Mouse (Mus musculus) right cerebral cortex, adult 18-20 months (tissue): ENCODE data around the gene Epha4.
A peak's percentile ranks its signal among the peaks of the same experiment; 100 is the strongest.

Experiments used
- DNase-seq: peaks from one replicate; pipeline ENCODE4 v3.0.0; 2022; ENCODE audit warnings: mixed read lengths

Epha4 gene

DNA sequence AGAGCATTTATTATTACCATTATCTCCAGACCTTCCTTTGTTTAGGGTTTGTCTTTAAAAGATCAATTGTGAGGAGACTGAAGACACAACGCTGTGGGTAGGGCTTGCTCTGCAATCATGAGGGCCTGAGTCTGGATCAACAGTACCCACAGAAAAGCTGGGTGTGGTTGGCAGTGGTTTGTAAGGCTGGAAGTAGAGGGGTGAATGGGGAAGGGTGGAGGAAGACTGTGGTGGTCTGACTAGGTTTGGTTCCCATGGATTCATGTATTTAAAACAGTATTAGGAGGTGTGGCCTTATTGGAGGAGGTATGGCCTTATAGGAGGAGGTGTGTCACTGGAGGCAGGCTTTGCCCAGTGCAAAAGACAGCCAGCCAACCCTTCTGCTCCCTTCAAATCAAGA, 113.4 kb downstream of the Epha4 start:
- no peak for DNase-seq

GRCm38 (mm10) chr1:77391590-77391989, 123.3 kb downstream of the Epha4 start:
- no peak for DNase-seq

DNA sequence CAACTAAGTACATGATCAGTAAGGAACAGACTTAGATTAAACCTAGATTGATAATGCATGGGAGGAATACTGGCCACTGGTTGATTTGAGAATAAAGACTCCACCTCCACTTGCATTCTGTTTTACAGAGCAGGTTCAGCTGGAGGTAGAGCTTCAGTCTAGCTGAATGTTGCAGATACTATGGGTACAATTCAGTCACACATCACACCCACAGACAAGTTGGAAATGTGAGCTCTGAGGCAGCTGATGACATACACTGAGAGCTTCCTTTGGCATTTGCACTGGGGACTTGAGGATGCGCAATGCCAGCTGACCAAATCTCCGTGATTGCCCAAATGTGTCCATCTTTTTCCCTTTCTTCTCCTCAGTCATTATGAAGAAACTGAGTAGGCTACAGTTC, 125.8 kb downstream of the Epha4 start:
- DNase-seq, result peak; percentile 30

GRCm38 (mm10) chr1:77388556-77388955, 126.3 kb downstream of the Epha4 start:
- no peak for DNase-seq

- DNase-seq, result no peak
Observed at GRCm38 (mm10) chr1:77385613-77386012, 129.3 kb downstream of the Epha4 start.

DNA sequence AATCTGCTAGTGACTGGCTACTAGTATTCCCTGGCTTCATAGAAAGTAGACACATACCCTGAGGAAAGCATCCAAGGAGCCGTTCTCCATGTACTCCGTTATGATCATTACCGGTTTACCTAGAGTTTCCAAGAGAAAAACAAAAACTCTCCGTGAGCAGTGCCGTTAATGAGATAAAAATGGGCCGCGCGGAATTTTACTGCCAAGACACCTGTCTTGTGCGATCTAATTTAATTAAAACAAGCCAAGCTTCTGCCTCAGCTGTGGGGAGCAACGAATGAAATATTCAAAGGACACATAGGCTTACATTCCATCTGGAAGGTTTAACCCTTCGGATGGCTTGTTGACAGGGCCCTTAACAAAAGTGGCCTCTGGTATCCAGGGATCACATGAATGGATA, 131.4 kb downstream of the Epha4 start:
- DNase-seq, result no peak

GRCm38 (mm10) chr1:77377550-77377980, 137.3 kb downstream of the Epha4 start:
- no peak for DNase-seq

DNA sequence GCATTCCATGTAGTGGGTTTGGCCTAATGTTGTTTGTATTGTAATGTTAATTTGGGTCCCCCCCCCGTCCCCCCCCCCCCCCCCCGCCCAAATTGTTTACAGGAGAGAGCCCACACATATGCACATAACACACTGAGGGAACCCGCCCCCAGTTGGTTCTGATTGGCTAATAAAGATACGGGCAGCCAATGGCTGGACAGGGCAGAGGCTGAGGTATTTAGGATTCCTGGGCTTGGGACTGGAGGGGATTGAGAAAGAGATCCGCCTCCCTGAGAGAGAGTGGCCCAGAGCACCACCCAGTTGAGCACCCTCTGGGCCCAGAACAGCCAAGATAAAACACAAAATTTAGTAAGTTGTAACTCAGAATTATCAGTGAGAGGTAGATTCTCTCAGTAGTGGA, 140.8 kb downstream of the Epha4 start:
- DNase-seq, result no peak

GRCm38 (mm10) chr1:77370921-77371320, 144.0 kb downstream of the Epha4 start:
- DNase-seq, result no peak

DNA sequence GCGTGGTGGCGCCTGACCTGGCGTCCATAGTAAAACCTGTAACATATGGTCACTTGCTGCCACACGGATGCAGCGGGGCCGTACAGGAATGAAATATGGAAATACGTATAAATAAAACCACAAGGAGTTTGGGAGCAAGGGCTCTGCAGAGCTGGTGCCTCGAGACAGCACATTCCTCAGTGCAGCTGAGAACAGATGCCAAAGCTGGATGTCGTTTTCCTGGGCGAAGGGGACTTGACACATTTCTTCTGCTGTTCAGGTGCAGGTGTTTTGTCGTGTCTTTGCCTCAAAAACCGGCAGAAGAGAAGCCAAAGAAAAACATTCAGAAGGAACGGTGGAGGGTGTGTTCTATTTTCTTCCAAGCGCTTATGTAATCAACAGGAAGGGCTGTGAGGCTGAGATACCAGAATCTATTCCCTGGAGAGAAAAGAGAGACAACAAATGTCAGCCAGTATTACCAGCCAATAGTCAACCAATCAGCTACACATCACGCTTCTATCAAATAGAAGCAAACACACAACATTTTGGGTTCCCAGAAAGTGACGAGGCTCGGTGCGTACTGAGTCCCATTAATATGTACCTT, 145.5 kb downstream of the Epha4 start:
- DNase-seq, result peak; percentile 21

DNA sequence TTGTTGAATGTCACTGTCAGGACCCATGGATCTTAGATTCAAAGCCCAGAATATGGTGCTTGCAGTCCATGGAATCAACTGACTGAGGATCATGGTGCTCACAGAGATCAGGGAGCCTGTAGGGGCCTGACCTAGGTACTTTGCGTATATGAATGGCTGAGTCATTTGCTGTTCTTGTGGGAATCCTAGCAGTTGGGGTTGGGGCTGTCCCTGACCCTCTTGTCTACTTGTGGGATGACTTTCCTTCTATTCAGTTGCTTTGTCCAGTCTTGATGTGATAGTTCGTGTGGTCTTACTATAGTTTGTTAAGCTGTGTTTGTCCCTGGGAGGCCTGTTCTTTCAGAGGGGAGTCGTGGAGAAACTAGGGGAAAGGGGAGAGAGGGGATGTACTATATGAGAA, 149.0 kb downstream of the Epha4 start:
- DNase-seq, result no peak

GRCm38 (mm10) chr1:77364596-77364995, 150.3 kb downstream of the Epha4 start:
- no peak for DNase-seq

DNA sequence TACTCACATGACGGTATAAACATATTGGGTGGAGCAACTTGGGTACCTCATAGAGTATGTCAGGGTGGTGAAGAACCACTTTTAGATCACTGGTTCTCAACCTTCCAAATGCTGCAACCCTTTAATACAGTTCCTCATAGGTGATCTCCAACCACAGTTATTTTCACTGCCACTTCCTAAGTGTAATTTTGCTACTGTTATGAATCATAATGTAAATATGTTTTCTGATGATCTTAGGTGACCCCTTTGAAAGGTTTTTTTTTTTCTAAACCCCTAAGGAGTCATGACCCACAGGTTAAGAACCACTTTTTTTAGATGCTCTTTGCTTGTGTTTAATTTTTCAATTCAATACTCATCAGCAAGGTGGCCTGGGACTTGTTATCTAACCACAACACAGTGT, 151.0 kb downstream of the Epha4 start:
- DNase-seq, result no peak

- DNase-seq, result peak; percentile 26
Observed at GRCm38 (mm10) chr1:77346459-77346858, 168.4 kb downstream of the Epha4 start.

DNA sequence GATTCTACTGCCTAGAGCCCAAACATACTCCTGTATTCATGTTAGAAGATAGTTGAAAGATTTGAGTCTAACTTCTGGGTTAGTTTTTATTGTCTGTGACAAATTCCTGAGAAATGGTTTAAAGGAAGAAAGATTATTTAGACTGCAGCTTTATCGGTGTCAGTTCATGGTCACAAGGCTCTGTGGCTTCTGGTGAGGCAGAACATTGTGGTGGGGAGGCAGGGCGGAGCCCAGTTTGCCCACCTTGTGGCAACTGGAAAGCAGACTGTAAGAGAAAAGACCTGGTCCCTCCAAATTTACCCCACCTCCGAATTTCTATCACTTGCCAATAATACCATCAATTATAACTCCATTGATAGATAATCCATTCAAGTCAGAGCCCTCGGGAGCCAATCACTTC, 171.1 kb downstream of the Epha4 start:
- DNase-seq, result no peak

DNA sequence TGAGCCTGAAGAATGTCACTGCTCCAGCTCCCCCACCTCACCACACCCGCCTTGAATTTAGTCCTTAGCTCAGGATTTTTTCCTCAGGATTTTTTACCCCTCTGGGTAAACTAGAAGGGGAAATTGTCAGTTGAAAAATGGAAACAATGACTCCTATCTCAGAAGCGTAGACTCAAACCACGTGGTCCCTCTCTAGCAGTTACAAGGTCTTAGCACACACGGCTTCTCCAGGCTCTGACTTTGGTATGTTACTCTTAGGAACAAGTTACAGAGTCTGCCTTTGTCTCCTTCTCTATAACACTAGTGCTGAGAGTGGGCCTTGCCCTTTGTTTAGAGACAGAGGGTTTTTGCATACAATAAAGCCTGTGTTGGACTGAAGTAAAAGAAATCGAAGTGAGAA, 175.2 kb downstream of the Epha4 start:
- DNase-seq, result no peak

DNA sequence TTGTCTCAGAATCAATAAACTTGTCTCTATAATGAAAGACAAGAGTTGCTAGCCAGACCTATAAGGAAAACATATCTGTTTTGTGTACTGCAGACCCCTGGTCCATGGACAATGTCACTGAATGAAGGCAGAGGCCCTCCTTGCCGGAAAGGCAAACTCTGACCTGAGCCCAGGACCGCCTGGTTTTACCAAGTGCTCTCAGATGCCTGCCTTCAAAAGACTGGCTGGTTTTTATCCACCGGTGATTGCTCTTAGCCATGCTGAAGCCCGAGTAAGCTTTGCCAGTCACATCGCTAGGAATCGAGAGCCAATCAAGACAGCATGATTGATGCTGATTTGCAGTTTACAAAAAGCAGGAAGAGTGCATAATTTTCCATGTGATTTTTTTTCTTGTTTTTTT, 176.5 kb downstream of the Epha4 start:
- no peak for DNase-seq

DNA sequence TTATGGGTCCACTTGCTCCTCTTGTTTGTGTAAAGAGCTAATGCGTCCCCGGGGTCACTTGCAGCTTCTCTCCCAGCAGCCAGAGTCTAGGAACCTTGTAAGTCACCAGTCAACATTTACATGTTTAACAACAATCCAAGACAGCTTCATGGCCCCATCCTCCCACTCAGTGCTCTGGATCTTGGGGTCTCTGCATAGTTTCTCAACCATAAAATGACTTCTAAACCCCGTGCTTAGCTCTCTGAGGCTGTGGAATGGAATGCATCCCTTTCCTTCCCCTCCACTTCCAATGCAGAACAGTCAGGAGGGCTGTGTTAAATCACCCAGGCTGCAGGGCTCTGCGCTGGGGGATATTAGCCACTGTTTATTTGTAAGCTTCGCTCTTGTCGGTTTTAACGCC, 178.0 kb downstream of the Epha4 start:
- DNase-seq, result no peak

DNA sequence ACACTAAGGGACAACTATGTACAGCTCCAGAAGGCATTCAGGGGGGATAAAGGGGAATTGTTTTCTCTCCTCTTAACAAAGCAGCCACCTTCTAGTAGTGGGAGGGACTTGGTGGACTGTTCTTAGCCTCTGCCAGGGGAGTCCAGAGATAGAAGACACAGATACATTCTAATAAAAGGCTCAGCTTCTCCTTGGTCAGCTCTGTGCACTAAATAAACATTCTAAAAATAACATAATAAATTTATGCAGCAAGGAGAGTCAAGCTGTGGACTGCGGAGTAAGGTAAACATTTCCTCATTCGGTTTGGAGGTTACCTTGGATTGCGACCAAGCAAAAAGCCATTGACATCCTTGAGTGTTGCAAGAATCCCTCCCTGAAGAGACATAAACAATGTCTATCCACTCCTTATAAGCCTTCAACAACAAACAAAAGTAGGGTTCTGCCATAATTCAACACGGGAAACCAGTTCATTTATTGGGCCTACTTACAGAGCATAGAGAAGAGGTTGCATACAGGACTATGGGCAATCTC, 196.2 kb downstream of the Epha4 start:
- no peak for DNase-seq
